Mouse (Mus musculus): ENCODE results near the gene Rhot2.
"Not testable (repeated sequence)": the region's sequence is repeated elsewhere in the genome, so short reads cannot be mapped to it uniquely, and the experiment has no call there.

Gene Rhot2

GRCm38 (mm10) chr17:25874148-25874720, 29.6 kb upstream of the Rhot2 start:
- DNase-seq (ENCODE audit: low read depth): no peak

DNA sequence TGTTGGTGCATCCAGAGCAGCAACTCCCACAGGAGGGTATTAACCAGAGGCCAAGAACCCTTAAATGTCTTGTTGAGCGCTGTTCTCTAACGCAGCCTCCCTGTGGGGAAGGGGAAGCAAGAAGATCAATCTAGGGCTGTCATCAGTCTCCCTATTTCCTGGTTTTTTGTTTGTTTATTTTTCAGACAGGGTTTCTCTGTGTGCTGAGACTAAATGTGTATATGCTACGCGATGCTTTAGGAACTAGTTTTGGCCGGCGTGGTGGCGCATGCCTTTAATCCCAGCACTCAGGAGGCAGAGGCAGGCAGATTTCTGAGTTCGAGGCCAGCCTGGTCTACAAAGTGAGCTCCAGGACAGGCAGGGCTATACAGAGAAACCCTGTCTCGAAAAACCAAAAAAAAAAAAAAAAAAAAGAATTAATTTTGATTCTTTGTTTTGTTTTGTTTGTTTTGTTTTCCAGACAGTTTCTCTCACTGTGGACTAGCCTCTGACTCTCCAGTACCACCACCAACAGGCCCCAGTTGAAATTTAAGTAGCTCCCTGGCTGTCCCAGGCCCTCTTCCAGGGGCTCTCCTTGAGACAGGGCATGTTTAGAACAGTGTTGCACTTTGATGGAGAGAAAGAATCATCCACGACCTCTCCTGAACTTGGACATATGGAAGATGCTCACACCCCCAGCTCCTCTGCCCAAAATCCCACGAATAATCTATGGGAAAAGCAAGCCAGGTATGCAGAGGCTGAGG, 28.9 kb upstream of the Rhot2 start:
- DNase-seq (ENCODE audit: low read depth): no peak

DNA sequence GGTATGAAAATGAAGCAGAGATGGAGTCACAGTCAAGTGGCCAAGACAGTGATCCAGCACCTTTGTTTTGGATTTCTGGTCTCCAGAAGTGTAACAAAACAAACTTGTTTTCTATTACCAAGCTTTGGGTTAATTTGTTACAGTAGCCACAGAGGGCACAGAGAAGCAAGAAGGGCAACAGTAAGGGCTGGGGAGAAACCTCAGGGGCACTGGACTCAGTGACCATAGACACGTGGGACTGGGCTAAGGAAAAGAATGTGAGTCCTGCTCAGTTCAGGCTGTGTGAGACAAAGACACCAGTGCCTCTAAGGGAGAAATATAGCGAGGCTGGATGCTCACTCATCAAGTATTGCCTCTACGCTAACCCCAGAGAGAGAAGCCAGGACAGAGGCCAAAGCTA, 28.0 kb upstream of the Rhot2 start:
- no peak for DNase-seq (ENCODE audit: low read depth)

DNA sequence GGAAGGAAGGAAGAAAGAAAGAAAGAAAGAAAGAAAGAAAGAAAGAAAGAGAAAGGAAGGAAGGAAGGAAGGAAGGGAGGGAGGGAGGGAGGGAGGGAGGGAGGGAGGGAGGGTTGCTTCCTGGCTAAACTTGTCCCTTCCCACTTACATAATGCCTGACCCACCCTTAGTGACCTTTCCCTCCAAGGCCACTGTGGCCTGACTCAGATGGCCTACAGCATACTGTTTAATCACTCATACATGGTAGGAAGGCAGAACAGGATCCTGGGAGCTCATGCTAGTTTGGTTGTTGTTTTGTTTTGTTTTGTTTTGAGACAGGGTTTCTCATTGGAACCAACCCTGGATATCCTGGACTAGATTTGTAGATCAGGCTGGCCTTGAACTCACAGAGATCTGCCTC, 26.9 kb upstream of the Rhot2 start:
- DNase-seq (ENCODE audit: low read depth): not testable (repeated sequence)

- DNase-seq (ENCODE audit: low read depth): no peak
Measured at GRCm38 (mm10) chr17:25869954-25870353, 25.3 kb upstream of the Rhot2 start.

DNA sequence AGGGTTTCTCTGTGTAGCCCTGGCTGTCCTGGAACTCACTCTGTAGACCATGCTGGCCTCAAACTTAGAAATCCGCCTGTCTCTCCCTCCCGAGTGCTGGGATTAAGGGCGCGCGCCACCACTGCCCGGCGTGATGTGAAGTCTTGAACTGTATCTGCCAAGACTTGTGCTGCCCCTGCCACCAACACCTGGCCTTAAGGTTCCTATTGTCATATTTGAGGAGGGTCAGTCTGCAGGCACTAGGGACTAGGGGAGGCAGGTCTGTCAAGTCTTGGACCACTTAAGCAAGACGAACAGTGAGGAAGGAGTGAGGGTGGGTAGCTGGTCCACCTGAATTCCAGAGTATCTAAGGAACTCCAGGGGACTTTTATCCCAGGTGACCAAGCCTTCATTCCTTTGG, 24.8 kb upstream of the Rhot2 start:
- DNase-seq (ENCODE audit: low read depth): no peak

GRCm38 (mm10) chr17:25868601-25869191, 24.0 kb upstream of the Rhot2 start, which contains the start of gene Mcrip2:
Mcrip2 (minus strand) TSS chr17:25868764.
- peak; percentile 90 for DNase-seq (ENCODE audit: low read depth)

DNA sequence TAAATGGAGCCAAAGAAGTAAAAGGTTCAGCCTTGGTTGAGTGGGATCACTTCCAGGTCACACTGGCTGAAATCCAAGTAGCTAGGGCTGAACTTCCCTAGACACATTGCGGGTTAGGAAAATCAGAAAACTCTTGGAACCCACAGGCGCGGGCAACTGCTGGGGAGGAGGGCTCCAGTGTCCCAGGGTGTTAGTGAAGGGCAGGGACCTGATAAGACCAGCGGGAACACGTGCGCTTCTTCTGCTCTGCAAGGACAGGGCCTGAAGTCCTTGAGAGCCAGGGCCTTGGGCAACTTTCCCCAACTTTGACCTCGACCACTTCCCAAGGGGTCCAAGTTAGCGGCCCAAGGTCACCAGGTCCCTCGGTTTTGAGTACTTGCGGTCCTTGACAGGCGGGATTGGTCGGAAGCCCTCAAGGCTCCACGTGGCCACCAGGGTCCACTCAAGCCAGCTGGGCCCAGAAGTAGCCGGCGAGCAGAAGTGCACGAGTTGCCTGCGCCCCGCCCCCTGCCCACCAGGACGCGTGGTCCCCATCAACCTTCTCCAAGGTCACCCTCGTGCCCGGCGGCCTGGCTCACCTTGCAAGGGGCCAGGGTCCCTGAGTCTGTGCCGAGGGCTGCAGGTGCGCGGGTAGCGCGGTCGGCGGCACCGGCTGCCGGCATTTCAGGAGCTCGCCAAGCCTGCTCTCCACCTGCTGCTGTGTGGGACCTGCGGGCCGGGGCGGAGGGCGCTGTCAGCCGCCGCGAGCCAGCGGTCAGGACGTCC, 23.4 kb upstream of the Rhot2 start:
- peak; percentile 57 for DNase-seq (ENCODE audit: low read depth)

- no peak for DNase-seq (ENCODE audit: low read depth)
Measured at GRCm38 (mm10) chr17:25867509-25867835, 22.8 kb upstream of the Rhot2 start.

GRCm38 (mm10) chr17:25866172-25866571, 21.5 kb upstream of the Rhot2 start:
- DNase-seq (ENCODE audit: low read depth): no peak

GRCm38 (mm10) chr17:25865288-25865687, 20.6 kb upstream of the Rhot2 start:
- DNase-seq (ENCODE audit: low read depth): no peak

- DNase-seq (ENCODE audit: low read depth): no peak
Measured at GRCm38 (mm10) chr17:25864311-25864710, 19.7 kb upstream of the Rhot2 start.

GRCm38 (mm10) chr17:25863681-25864080, 19.0 kb upstream of the Rhot2 start:
- no peak for DNase-seq (ENCODE audit: low read depth)

DNA sequence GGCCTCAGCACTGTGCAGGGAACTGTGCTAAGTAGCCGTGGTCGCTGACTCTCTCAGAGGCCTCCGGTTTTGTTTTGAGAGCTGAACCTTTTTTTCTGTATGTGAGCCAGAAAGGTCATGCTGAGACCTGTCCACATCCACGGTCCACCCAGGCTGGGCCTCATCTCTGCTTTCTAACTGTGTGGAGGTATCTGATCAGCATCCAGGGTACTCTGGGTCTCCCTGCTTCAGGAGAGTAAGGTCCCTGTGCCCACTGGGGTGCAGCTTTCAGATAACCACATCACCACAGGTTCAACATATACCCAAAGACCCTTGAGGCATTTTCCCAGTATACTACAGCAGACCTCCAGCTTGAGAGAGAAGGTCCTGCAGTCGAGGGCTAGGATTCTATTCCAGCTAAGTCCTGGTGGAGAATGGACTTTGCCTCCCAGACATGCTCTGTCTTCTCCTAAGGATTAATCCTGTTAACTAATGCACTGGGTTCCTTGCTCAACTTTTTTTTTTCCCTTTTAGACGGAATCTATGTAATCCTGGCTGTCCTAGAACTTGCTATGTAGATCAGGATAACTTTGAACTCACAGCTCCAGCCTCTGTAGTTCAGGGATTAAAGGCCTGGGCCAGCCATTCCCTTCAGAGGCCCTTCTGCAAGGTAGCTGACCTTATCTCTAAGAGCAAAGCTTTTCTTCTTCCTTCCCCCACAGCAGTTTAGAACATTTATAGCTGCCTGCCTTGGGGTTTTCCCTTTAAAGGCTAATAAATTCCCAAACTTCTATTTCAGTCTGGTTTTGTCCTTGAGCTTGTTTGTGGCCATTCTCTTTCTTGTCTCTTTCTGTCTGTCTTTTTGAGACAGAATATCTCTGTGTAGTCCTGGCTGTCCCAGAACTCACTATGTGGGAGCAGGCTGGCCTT, 17.3 kb upstream of the Rhot2 start:
- DNase-seq (ENCODE audit: low read depth): no peak

- DNase-seq (ENCODE audit: low read depth): peak; percentile 96
Measured at GRCm38 (mm10) chr17:25860832-25861703, 16.4 kb upstream of the Rhot2 start, which contains the start of gene Wdr90. Wdr90 (minus strand) TSS chr17:25861501.

GRCm38 (mm10) chr17:25860229-25860628, 15.6 kb upstream of the Rhot2 start:
- no peak for DNase-seq (ENCODE audit: low read depth)

DNA sequence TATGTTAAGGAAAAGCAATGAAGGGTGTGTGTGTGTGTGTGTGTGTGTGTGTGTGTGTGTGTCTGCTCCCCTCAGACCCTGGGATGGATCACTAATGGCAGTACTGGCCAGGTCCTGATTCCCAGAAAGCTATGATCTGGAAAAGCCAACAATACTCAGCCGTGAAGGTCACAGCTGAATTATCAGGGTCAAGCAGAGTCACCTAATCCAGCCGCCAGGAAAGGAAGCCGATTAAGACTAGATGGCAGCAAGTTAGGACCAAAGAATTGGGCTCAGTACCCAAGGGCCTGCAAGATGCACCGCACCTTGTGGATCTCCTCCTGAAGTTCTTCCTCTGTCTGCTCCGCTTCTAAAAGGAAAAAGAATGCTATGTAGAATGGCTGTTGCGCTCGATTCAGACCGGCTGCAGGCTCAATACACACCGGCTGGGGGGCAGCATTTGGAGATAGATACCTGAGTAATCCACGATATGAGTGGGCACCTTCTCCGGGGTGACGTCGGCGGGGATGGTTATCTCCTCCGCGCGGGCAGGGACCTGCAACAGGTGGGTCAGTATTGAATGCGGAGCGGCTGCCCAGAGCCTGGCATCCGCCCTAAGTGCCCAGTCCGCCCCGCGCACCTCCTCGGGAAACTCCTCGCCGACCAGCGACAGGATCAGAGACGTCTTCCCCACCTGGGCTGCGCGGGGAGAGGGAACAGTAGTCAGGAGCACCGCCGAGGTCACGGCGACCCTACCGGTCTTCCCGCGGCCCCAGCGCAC, 835 bp downstream of the Rhot2 start:
- peak; percentile 14 for DNase-seq (ENCODE audit: low read depth)

GRCm38 (mm10) chr17:25843122-25843521, 1.5 kb downstream of the Rhot2 start:
- DNase-seq (ENCODE audit: low read depth): no peak

DNA sequence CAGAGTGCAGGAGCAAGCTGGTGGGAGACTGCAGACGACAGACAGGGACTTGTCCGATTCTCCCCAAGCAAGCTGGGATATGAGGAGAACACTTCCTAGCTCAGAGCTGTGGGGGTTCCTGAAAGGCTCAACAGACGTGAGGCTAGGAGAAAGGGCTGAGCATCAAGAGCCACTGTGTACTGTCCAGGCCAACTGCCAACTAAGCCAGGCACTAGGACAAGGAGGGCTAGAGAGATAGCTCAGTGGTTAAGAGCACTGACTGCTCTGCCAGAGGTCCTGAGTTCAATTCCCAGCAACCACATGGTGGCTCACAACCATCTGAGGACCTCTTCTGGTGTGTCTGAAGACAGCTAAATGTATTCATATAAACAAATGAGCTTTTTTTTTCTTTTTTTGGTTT, 2.1 kb downstream of the Rhot2 start:
- no peak for DNase-seq (ENCODE audit: low read depth)

Data from NIH3T3 (cell line).